Mouse (Mus musculus): Measurements from ENCODE around the gene Ndufb8. TPM values are rescaled to one million over a fixed set of nuclear protein-coding genes. Genes with fewer than 3 reads are reported as not detected.

The Ndufb8 gene
- total RNA-seq, 2 experiments from 2014 or later, result 379 to 385 TPM

DNA sequence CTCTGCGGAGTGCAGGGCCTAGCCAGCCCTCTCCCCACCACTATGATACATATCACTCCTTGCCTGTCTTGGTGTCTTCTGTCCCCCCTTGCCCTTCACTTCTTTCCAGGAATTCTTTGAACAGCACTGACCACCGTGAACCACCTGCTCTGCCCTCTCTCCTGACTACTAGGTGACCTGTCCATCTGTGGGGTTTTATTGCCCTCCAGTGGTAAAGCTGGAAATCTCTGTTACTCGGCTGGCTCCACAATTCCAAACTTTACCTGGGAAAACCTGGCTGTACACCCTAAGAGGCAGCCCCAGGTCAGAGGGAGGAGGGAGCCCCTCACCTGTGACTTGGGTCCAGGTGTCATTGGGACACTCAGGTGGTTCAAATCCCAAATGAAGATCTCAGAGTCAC is 19.9 kb downstream of the Ndufb8 start:
- DNase-seq (ENCODE audit: low spot score in 2 of 2), result no peak

DNA sequence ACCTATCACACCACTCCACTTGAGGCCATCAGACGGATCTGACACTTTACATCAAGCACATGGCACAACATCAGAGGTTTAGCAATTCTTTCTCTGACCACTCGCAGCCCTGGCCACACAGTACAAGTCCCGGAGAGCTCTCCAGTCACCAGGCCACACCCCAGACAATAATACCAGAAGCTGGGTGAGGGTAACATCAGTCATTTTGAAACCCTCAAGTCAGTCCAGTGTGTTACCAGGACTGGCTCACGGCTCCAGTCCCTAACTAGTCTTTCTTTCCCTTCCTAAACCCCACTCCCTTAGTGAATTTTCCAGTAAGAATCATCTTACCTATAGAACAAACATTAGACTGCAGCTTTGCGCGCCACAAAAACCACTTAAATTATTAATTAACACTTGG is 25.2 kb downstream of the Ndufb8 start:
- DNase-seq (ENCODE audit: low spot score in 2 of 2), result no peak

DNA sequence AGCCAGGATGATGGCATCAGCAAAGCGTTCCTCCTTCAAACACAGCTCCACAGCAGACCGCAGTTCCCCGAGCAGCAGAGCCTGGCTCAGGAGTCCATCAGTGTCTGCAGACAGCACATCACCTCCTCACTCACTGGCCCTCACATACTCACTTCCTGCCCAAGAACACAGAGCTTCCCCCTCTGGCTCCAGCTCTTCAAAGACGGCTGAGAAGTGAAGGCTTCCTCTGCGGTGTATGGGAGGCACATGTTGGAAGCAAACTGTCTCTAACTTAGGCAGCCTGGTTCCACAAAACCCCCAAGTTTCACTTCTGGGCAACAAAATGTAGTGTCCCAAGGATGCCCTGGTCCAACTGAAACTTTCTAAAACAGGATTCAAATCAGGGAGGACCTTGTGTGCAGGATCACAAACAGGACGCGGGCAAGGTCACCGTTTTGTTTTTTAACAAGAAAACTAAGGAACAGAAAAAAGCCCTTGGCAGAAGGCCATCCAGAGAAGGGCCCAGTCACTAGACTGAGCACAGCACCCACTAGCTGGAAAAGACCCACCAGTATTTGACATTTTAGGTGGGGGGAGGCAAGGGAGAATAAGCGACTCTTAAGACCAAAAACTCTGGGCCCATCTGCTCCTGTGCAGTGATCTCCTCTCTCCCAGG is 29.6 kb downstream of the Ndufb8 start:
- no peak for DNase-seq (ENCODE audit: low spot score in 2 of 2)

DNA sequence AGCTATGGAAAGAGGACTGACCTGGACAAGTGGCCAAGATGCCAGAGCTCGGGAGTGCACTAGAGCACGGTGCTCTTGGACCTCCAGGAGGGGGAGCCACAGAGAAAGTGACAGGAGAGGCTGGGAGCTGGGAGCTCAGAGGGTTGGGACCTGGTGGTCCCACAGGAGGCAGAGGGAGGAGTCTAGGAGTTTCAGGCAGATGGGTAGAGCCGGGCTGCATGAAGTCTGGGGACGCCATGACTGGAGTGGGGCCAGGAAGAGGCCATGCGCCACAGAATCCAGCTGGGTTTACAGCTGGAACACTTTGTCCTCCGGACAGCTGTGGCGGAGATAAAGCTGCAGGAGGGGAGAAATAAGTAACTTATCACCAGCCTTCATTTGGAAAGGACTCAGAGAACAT is 36.1 kb downstream of the Ndufb8 start:
- DNase-seq (ENCODE audit: low spot score in 2 of 2), result no peak

DNA sequence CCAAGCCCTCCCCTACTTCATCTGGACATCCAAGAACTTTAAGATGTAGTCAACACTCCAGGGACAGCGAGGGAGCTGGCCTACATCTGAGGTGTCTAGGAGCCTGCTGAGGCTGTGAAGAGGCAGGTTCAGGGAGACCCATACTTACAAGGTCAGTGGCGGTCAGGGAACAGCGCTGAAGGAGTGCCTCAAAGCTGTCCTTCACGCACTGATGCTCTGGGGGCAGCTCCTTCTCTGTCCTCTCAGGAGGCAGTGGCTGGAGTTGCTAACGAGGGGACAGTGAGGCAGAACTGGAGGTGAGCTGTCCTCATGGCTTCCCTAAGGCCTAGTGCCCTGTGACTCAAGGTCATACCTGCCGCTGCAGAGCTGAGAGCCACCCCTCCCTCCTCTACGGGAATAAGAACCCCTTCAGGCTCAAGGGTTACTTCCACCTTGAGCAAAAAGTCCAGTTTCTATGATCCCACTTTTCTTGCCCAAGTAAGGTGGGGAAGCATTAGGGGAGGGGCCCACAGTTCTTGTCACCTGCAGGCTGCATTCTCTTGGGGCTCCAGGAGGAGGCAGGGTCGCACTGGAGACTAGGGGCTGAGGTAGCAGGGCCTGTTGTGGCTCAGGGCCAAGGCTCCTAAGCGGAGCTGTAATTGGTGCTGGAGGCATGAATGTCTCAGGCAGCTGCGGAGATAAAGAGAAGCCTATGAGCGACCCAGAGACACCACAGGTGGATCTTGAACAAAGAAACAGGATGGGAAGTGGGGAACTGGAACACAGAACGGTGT is 37.1 kb downstream of the Ndufb8 start:
- no peak for DNase-seq (ENCODE audit: low spot score in 2 of 2)

DNA sequence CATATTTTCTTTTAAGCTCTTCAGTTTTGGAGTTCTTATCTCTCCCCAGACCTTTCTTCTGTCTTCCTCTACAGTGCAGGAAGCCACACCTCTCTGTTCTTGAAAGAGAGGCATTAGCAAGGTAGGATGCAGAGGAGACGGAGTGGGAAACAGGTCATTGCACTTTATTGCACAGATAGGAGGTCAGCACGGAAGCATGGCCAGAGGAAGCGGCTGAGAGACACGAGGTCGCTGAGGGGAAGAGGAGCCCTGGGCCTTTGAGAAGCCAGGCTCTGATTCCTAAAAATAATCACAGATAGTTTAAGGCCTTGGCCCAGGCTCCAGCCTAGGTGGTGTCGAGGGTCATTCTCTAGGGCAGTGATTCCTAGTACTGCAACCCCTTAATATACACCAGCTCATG is 39.5 kb downstream of the Ndufb8 start:
- no peak for DNase-seq (ENCODE audit: low spot score in 2 of 2)

DNA sequence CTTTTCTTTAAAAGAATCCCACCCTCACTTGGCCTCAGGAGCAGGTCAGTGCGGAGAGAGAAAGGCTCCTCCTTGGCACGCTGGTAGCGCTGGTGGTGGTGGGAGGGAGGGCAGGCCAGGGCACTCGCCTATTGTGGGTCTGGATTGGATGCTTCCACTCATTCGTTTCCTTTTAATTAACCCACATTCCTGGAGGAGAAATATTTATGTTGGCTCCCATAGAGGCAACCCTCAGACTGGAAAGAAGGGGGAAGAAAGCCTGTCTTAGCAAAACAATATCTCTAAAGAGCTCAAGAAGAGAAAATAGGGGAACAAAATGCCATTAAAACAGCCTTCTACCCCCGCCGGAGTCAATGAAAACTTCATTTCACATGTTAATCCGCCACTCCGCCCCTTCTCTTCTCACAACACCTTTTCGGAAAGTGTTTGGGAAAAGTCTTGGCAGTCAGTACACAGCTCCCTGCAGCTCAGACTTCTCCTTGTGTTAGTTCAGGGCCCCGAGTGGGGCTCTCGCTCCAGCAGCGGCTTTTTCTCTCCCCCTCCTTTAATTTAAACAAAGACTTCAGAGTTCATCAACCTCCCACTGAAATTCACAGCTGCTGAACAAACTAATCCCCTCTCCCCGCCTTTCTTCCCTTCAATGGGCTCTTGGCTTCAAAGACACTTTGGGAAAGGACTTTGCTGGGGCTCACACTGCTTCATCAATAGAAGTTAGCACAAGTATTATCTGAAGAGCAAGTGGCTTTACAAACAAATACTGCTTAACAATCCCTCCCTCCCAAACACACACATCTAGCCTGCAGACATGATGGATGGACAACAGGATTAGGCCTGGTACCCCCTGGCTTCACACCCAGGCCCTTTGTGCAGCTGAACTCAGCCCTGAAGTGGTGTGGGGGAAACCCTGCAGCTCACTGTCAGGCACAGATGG is 40.5 kb downstream of the Ndufb8 start:
- no peak for DNase-seq (ENCODE audit: low spot score in 2 of 2)

DNA sequence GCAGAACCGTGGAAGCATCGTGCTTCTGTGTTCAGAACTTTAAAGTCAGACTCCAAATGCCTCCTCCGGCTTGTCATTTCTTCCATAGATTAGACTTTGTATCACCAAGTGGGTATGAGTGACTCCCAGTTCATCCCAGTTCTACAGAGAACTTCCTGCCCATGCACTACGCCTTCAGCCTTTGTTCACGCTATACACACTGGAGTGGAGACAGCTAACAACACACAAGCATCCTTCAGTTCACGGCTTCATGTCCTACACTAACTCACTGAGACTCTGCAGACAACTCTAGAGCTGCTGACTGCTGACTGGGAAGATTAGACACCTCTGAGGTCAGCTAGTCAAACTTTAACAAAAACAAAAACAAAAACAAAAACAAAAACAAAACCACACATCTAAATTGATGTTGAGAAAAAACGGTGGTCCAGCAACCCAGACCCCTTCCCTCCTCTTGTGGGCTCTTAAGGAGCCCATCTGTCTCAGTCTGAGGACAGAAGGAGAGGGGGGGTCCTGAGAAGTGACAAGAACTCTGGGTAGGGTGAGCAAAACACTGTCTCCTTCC is 41.2 kb downstream of the Ndufb8 start:
- no peak for DNase-seq (ENCODE audit: low spot score in 2 of 2)

DNA sequence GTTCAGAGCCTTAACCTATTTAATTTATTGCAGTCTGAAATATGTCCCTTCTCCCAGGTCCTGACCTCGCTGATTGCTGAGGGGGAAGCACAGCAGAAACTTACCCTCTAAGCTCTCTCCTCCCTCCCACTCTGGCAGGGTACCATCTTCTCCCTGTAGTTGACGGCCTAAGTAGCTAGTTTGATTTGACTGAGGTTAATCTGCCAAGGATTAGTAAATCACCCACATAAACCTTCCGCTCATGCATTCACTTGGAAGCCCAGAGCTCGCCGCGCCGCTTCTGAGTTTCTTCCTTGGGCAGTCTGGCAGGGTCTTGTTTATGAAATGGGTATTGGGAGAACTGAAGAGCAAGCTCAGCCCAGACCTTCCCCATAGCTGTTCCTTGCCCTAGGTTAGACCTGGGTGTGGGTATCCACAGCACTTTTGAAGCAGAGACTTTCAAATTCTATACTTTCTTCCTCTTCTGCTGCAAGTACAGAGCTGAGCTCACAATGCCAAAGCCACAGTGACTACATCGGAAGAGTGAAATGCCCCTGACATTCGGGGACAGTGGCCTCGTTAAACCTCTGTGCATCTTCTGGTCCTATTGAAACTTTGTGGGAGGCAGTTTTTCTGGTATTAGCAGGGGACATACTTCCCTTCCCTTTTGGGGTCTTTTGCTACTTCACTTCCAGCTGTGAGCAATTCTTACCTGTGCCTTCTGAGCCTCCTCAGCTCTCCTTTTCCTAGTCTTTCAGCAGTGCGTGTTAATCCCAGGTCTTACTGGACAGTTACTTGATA is 42.0 kb downstream of the Ndufb8 start:
- no peak for DNase-seq (ENCODE audit: low spot score in 2 of 2)

DNA sequence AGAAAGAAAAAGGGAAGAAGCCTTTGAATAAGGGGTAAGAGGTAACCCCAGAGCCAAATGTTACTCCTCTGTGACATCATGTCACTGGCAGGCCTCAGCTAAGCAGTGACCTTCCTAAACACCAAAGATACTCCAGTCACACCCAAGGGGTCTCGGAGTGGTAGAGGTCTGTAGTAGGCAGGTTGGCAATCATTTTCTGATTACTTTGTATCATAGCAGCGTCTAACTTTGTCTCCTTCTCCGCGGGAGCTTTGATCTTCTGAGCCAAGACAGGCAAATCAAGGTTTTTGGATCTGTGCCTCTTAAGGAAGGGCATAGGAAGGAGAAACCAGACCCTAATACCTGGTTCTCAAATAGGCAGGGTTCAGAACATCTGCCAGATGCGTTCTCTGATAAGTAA is 42.6 kb downstream of the Ndufb8 start:
- no peak for DNase-seq (ENCODE audit: low spot score in 2 of 2)

DNA sequence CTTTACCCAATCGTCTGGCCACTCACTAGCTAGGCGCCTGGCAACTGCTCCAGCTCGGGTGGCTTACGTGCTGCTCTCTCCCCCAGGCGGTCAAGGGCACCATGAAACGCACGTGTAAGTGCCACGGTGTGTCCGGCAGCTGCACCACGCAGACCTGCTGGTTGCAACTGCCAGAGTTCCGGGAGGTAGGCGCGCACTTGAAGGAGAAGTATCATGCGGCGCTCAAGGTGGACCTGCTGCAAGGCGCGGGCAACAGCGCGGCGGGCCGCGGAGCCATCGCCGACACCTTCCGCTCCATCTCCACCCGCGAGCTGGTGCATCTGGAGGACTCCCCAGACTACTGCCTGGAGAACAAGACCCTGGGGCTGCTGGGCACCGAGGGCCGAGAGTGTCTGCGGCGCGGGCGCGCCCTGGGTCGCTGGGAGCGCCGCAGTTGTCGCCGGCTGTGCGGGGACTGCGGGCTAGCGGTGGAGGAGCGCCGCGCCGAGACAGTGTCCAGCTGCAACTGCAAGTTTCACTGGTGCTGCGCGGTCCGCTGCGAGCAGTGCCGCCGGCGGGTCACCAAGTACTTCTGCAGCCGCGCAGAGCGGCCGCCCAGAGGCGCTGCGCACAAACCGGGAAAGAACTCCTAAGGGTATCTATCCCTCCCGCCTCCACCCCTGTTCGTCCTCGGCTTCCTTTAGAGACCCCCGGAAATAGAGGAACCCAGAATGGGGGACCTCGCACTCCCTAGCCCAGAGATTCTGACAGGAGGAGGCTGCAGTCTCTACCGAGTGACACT is 43.6 kb downstream of the Ndufb8 start:
- DNase-seq (ENCODE audit: low spot score in 2 of 2), result no peak

DNA sequence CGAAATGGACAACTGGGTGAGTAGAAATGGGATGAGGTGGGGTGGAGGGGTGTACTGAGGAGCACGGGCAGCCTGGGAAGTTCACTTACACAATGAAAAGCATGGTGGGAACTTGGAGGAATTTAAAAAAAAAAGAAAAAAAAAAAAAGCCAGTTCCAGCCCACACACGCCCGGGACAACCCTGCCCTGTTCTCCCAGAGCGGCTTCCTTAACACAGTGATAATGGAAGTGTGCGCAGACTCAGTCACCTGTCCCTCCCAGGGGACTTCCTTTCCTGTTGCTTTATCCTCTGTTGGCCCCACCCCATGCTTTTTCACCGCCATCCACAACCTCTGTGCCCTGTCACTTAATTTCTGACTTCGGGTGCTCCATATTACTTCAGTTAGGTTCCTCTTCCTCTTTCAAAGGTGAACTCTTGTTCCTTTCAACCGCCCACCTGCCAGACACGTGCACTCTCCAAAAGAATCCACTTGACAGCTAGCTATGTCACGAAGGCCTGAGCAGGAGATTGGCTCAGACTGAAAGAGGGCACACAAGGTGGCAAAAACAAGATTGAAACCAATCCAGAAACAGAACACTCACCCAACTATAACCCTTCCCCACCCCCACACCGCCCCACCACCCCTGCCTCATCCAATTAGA is 44.6 kb downstream of the Ndufb8 start:
- no peak for DNase-seq (ENCODE audit: low spot score in 2 of 2)

DNA sequence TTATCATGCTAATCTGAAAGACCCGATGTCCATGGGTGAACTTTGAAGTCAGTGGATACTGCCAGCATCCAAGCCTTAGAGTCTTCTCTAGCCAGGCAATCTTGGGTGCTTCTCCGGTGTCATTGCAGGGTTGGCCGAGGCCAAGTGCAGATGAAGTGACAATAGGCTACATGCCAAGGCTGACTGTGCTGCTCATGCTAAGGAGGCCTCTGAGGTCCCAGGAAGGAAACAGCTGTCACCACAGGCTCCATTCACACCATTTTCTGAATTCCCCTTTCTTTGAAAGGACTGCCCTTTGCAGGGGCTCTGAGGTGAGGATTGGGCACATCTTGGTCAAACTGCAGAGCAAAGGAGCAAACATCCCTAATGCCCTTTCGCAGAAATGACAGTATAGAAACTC is 52.5 kb downstream of the Ndufb8 start:
- DNase-seq (ENCODE audit: low spot score in 2 of 2), result no peak

DNA sequence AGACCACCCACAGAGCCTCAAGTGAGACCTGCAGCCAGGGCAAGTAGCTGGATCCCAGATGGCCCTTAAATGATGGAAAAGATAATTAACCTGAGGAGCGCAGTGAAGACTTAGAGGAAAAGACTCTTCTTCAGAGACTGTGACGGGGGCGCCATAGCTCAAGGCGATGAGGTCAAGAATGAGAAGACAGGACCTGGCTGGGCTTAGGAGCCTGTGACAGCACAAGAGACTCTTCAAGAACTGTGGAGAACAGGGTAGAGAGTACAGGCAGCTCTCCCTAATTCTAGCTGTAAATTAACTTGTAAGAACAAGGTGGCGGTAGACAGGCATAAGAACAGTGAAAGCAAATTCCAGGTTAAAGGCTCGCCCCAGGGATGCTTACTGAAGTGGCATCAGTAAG is 53.3 kb downstream of the Ndufb8 start:
- DNase-seq (ENCODE audit: low spot score in 2 of 2), result no peak

DNA sequence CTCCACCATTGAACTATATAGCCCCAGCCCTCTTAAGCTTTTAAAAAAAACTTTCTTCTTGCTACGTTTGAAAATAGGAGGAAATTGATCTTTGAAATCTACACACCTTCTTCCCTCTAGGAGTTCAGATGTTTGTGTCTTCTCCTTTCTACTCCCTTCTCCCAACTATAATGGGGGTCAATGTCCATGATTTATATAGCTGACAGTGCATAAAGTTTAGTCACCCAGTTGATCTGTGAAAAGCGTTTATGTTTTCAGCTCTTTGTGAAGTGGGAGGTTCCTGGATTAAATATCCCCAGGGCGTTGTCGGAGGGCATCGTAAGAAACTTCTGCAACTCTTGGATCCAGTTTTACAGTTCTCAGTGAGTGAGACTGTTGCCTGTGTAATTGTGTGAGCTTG is 55.0 kb downstream of the Ndufb8 start:
- no peak for DNase-seq (ENCODE audit: low spot score in 2 of 2)

DNA sequence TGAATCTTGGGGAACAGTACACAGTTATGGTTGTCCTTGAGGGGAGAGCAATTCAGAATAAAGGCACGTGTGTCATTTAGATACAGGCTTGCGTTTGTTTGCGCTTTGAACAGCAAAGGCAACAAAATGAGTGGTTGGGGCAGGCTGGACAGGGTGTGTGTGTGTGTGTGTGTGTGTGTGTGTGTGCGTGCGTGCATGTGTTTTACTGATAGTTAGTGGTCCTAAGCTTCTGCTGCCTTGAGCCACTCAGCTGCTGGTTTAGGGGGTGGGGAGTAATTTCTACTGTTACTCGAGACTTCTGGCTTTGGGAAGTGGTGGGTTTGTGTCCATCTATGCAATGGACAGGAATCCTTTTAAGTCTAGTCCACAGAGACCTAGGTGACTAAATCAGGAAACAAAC is 56.3 kb downstream of the Ndufb8 start:
- DNase-seq (ENCODE audit: low spot score in 2 of 2), result no peak
